8 mouse cellular contexts compared by ENCODE assay signal in genomic region chr5:21640961-21641360, GRCm38 (mm10). TPM values are rescaled to one million over a fixed set of nuclear protein-coding genes. Genes with fewer than 3 reads are reported as not detected.
DNase-seq lines count a peak whose midpoint lies in the region; ATAC-seq and TF ChIP-seq lines count a peak whose summit lies in the region.

No protein-coding gene starts in this region.

- H3K9ac ChIP-seq in heart, postnatal 0 days (replicated peaks; ENCODE audit: low read depth, low read length): no peak overlapping the region
- no peak overlapping the region for H3K9ac ChIP-seq in heart, embryonic 12.5 days
- no peak overlapping the region for H3K9ac ChIP-seq in embryonic facial prominence, embryonic 14.5 days (ENCODE audit: low read depth, low read length)
- H3K9ac ChIP-seq in limb, embryonic 14.5 days (ENCODE audit: low read depth, low read length, severe bottlenecking): no peak overlapping the region

- H3K27me3 ChIP-seq in heart, postnatal 0 days (ENCODE audit: control insufficient read depth, insufficient read depth, low read length): no peaks in the 10 kb centered on the region
- no peaks in the 10 kb centered on the region for H3K27me3 ChIP-seq in heart, embryonic 12.5 days (replicated peaks)
- no peaks in the 10 kb centered on the region for H3K27me3 ChIP-seq in embryonic facial prominence, embryonic 14.5 days (replicated peaks; ENCODE audit: control insufficient read depth, insufficient read depth, low read length)
- no peaks in the 10 kb centered on the region for H3K27me3 ChIP-seq in limb, embryonic 14.5 days (ENCODE audit: control insufficient read depth, insufficient read depth, low read length)
- no peaks in the 10 kb centered on the region; the same call in 1 of the 2 replicates for H3K27me3 ChIP-seq in spleen, adult 2 months (ENCODE audit: control insufficient read depth, insufficient read depth, low read length)

- 5% methylated on average over 1 of the region's 1 CpGs for WGBS in heart, postnatal 0 days
- 2% methylated on average over 1 of the region's 1 CpGs for WGBS in heart, embryonic 12.5 days
- 6% methylated on average over 1 of the region's 1 CpGs for WGBS in embryonic facial prominence, embryonic 14.5 days
- 3% methylated on average over 1 of the region's 1 CpGs for WGBS in limb, embryonic 14.5 days
- WGBS in spleen, adult 2 months: 0% methylated on average over 1 of the region's 1 CpGs

- no peak for ATAC-seq in heart, postnatal 0 days (ENCODE audit: insufficient read depth, low read depth)
- no peak for ATAC-seq in heart, embryonic 12.5 days (ENCODE audit: insufficient number of reproducible peaks, low FRiP score)
- no peak for ATAC-seq in embryonic facial prominence, embryonic 14.5 days (ENCODE audit: low read depth)
- ATAC-seq in limb, embryonic 14.5 days (ENCODE audit: low FRiP score, low read depth): no peak

- peak; percentile 73 for TF ChIP-seq CTCF in heart, postnatal 0 days (IDR thresholded peaks at IDR 0.05; ENCODE audit: low read depth)
- TF ChIP-seq CTCF in spleen, adult 2 months (IDR thresholded peaks at IDR 0.05; ENCODE audit: extremely low read depth, insufficient read depth, insufficient read length, insufficient replicate concordance): peak; percentile 15; the same call in 1 of the 2 replicates

- H3K36me3 ChIP-seq in heart, postnatal 0 days (replicated peaks; ENCODE audit: control insufficient read depth, insufficient read depth, low read length): no peaks in the 10 kb centered on the region
- no peaks in the 10 kb centered on the region for H3K36me3 ChIP-seq in heart, embryonic 12.5 days
- no peaks in the 10 kb centered on the region for H3K36me3 ChIP-seq in embryonic facial prominence, embryonic 14.5 days (ENCODE audit: control insufficient read depth, insufficient read depth, low read length)
- no peaks in the 10 kb centered on the region for H3K36me3 ChIP-seq in limb, embryonic 14.5 days (ENCODE audit: control insufficient read depth, insufficient read depth, low read length)
- no peaks in the 10 kb centered on the region for H3K36me3 ChIP-seq in spleen, adult 2 months (ENCODE audit: control insufficient read depth, insufficient read depth, low read length)

- no peak for TF ChIP-seq EP300 in heart, postnatal 0 days (IDR thresholded peaks at IDR 0.05; ENCODE audit: low read depth)

- TF ChIP-seq POLR2A in limb, embryonic 14.5 days (IDR thresholded peaks at IDR 0.05; ENCODE audit: borderline replicate concordance, extremely low read depth, insufficient read depth, insufficient read length): no peak
- no peak for TF ChIP-seq POLR2A in spleen, adult 2 months (IDR thresholded peaks at IDR 0.05; ENCODE audit: low read depth, low read length)

- H3K4me2 ChIP-seq in heart, postnatal 0 days (ENCODE audit: low read depth, low read length): no peak overlapping the region
- H3K4me2 ChIP-seq in heart, embryonic 12.5 days: no peak overlapping the region
- no peak overlapping the region for H3K4me2 ChIP-seq in embryonic facial prominence, embryonic 14.5 days (ENCODE audit: low read depth, low read length)
- no peak overlapping the region for H3K4me2 ChIP-seq in limb, embryonic 14.5 days (replicated peaks; ENCODE audit: low read depth, low read length, severe bottlenecking)

- no peak for DNase-seq in heart, postnatal 0 days (ENCODE audit: low spot score)
- peak; percentile 37 for DNase-seq in A20 (ENCODE audit: low read depth, low spot score)
- peak; percentile 25 for DNase-seq in R1 (ENCODE audit: low read depth, low spot score)
- DNase-seq in embryonic facial prominence, embryonic 14.5 days (ENCODE audit: low spot score): peak; percentile 61
- peak; percentile 74 for DNase-seq in limb, embryonic 14.5 days (ENCODE audit: low spot score)
- peak; percentile 22 to 48 for DNase-seq in spleen, adult 2 months (ENCODE audit: low read depth in 1 of 2, low spot score in 2 of 2)
- no peak for DNase-seq in ovary, postnatal 10 days (ENCODE audit: low spot score)

- H3K4me3 ChIP-seq in heart, postnatal 0 days (ENCODE audit: low read depth, low read length): no peak overlapping the region
- no peak overlapping the region for H3K4me3 ChIP-seq in heart, embryonic 12.5 days
- no peak overlapping the region for H3K4me3 ChIP-seq in embryonic facial prominence, embryonic 14.5 days (ENCODE audit: low read depth, low read length)
- H3K4me3 ChIP-seq in limb, embryonic 14.5 days (replicated peaks; ENCODE audit: low read length): no peak overlapping the region
- H3K4me3 ChIP-seq in spleen, adult 2 months (ENCODE audit: extremely low read depth, insufficient read depth, insufficient read length): no peak overlapping the region

- H3K9me3 ChIP-seq in heart, postnatal 0 days (replicated peaks; ENCODE audit: control insufficient read depth, low read length): no peaks in the 10 kb centered on the region
- no peaks in the 10 kb centered on the region for H3K9me3 ChIP-seq in heart, embryonic 12.5 days (replicated peaks)
- H3K9me3 ChIP-seq in embryonic facial prominence, embryonic 14.5 days (ENCODE audit: control insufficient read depth, low read length): no peaks in the 10 kb centered on the region
- no peaks in the 10 kb centered on the region for H3K9me3 ChIP-seq in limb, embryonic 14.5 days (ENCODE audit: control insufficient read depth, low read length)

- 0 out of 2 replicates have a peak, but pooled peaks cover 5% of the 10 kb centered on the region for H3K4me1 ChIP-seq in heart, postnatal 0 days (ENCODE audit: control insufficient read depth, insufficient read depth)
- 0 out of 2 replicates have a peak, but pooled peaks cover 5% of the 10 kb centered on the region for H3K4me1 ChIP-seq in heart, embryonic 12.5 days (replicated peaks)
- H3K4me1 ChIP-seq in embryonic facial prominence, embryonic 14.5 days (ENCODE audit: control insufficient read depth, insufficient read depth, low read length): 0 out of 2 replicates have a peak, but pooled peaks cover 2% of the 10 kb centered on the region
- H3K4me1 ChIP-seq in limb, embryonic 14.5 days (ENCODE audit: control insufficient read depth, insufficient read depth, low read length): peaks cover 8% of the 10 kb centered on the region
- no peaks in the 10 kb centered on the region for H3K4me1 ChIP-seq in spleen, adult 2 months (ENCODE audit: control insufficient read depth, insufficient read depth, insufficient read length)

- H3K27ac ChIP-seq in heart, postnatal 0 days (ENCODE audit: low read depth): no peak overlapping the region
- H3K27ac ChIP-seq in heart, embryonic 12.5 days (ENCODE audit: poor library complexity, severe bottlenecking): no peak overlapping the region
- H3K27ac ChIP-seq in embryonic facial prominence, embryonic 14.5 days (replicated peaks; ENCODE audit: low read depth, low read length): no peak overlapping the region
- no peak overlapping the region for H3K27ac ChIP-seq in limb, embryonic 14.5 days (replicated peaks; ENCODE audit: low read depth, low read length)
- H3K27ac ChIP-seq in spleen, adult 2 months (ENCODE audit: insufficient read depth, low read length): no peak overlapping the region

RNA-seq across cellular contexts. Expression of gene Fbxl13, which starts 4.5 kb away (rescaled TPM):
- total RNA-seq in heart, postnatal 0 days (2014; rRNA removed; ENCODE audit: low replicate concordance): not detected in 2 replicates
- polyA plus RNA-seq in heart, postnatal 0 days (2015; fragmentation: Nextera tagmentation; extraction: Ambion mirVana): 0.15 and 0.26 TPM in 2 replicates
- 0.10 and 0.19 TPM in 2 replicates for polyA plus RNA-seq in heart, embryonic 12.5 days (2016; fragmentation: Nextera tagmentation; extraction: Ambion mirVana)
- 0.25 and 0.46 TPM in 2 replicates for polyA plus RNA-seq in embryonic facial prominence, embryonic 14.5 days (2014; fragmentation: Nextera tagmentation; extraction: Ambion mirVana)
- 0.15 and 0.28 TPM in 2 replicates for polyA plus RNA-seq in limb, embryonic 14.5 days (2012; rRNA removed)
- 0.25 and 0.33 TPM in 2 replicates for polyA plus RNA-seq in limb, embryonic 14.5 days (2014; fragmentation: Nextera tagmentation; extraction: Ambion mirVana)
- 0.07 TPM in 1 of 2 replicates, not detected in the other for polyA plus RNA-seq in spleen, adult 2 months (2012; rRNA removed)

RNA-seq across cellular contexts. Expression of gene Armc10, which starts 4.7 kb away (rescaled TPM):
- total RNA-seq in heart, postnatal 0 days (2014; rRNA removed; ENCODE audit: low replicate concordance): 24.1 and 33.0 TPM in 2 replicates
- 12.2 and 13.3 TPM in 2 replicates for polyA plus RNA-seq in heart, postnatal 0 days (2015; fragmentation: Nextera tagmentation; extraction: Ambion mirVana)
- polyA plus RNA-seq in heart, embryonic 12.5 days (2016; fragmentation: Nextera tagmentation; extraction: Ambion mirVana): 21.7 and 22.9 TPM in 2 replicates
- 37.1 and 40.6 TPM in 2 replicates for polyA plus RNA-seq in embryonic facial prominence, embryonic 14.5 days (2014; fragmentation: Nextera tagmentation; extraction: Ambion mirVana)
- polyA plus RNA-seq in limb, embryonic 14.5 days (2012; rRNA removed): 55.0 and 56.0 TPM in 2 replicates
- polyA plus RNA-seq in limb, embryonic 14.5 days (2014; fragmentation: Nextera tagmentation; extraction: Ambion mirVana): 44.4 and 49.8 TPM in 2 replicates
- polyA plus RNA-seq in spleen, adult 2 months (2012; rRNA removed): 49.1 and 49.6 TPM in 2 replicates

Comparison
In these comparisons a context has a peak if more than half of its experiments do, and no peak if none do; other contexts are left out.
1. DNase-seq: peak in A20 (single experiment), R1 (single experiment), embryonic facial prominence, embryonic 14.5 days (single experiment), limb, embryonic 14.5 days (single experiment) and spleen, adult 2 months (2 of 2); none in heart, postnatal 0 days (single experiment) and ovary, postnatal 10 days (single experiment).